Mouse (Mus musculus) ES-E14 (cell line): Measurements from ENCODE around the gene Rbfox2. TPM values are rescaled to one million over a fixed set of nuclear protein-coding genes. Genes with fewer than 3 reads are reported as not detected.
A peak's percentile ranks its signal among the peaks of the same experiment; 100 is the strongest.

Experiments used
- DNase-seq: peaks from one replicate; pipeline ENCODE4 v3.0.0-alpha.2; 2013; ENCODE audit warnings: low read depth, low spot score
- H3K27ac ChIP-seq: 2 replicates; pipeline ENCODE4 v1.5.1; 2012; ENCODE audit warnings: low read depth, mild to moderate bottlenecking, low read length, moderate library complexity, mixed read lengths; ENCODE audit not compliant: poor library complexity, insufficient read depth, severe bottlenecking
- H3K36me3 ChIP-seq: 2 replicates; pipeline ENCODE4 v1.6.1; 2012; ENCODE audit warnings: mild to moderate bottlenecking, low read length, moderate library complexity, mixed read lengths; ENCODE audit not compliant: control insufficient read depth, poor library complexity, insufficient read depth, severe bottlenecking
- H3K4me1 ChIP-seq, 2 experiments: fragments of 150-350 bp in 1 of 2; sonication (generic) in 1 of 2; 2 replicates each; pipeline ENCODE4 v1.6.1; 2012; ENCODE audit warnings: low read length in 2 of 2, mild to moderate bottlenecking in 1 of 2, mixed read lengths in 1 of 2; ENCODE audit not compliant: control insufficient read depth in 2 of 2, insufficient read depth in 2 of 2, poor library complexity in 1 of 2
- H3K4me3 ChIP-seq, 2 experiments: fragments of 150-350 bp in 1 of 2; sonication (generic) in 1 of 2; 2 replicates each; pipeline ENCODE4 v1.5.1; 2012; ENCODE audit warnings: low read length in 2 of 2, low read depth in 1 of 2, mild to moderate bottlenecking in 1 of 2, mixed read lengths in 1 of 2; ENCODE audit not compliant: insufficient read depth in 1 of 2, poor library complexity in 1 of 2, severe bottlenecking in 1 of 2
- H3K9ac ChIP-seq: 2 replicates; pipeline ENCODE4 v1.6.1; 2012; ENCODE audit warnings: low read depth, mild to moderate bottlenecking, low read length, mixed read lengths; ENCODE audit not compliant: poor library complexity, insufficient read depth, severe bottlenecking
- H3K9me3 ChIP-seq: fragments of 150-350 bp; sonication (generic); 2 replicates; pipeline ENCODE4 v1.6.1; 2012; ENCODE audit warnings: low read depth, mild to moderate bottlenecking, low read length; ENCODE audit not compliant: control insufficient read depth, insufficient read depth
- CHD2 ChIP-seq: IDR thresholded peaks from 2 replicates; pipeline ENCODE4 v1.6.1; 2014; ENCODE audit warnings: mild to moderate bottlenecking, low read depth, low read length, inconsistent platforms
- HCFC1 ChIP-seq: IDR thresholded peaks from 2 replicates; pipeline ENCODE4 v1.6.1; 2012; ENCODE audit warnings: low read length, inconsistent platforms, borderline replicate concordance; ENCODE audit not compliant: insufficient read depth
- MAFK ChIP-seq: IDR thresholded peaks from 2 replicates; pipeline ENCODE4 v1.6.1; 2014; ENCODE audit warnings: mild to moderate bottlenecking, low read depth, low read length, inconsistent platforms; ENCODE audit not compliant: insufficient read depth
- ZC3H11A ChIP-seq: IDR thresholded peaks from 2 replicates; pipeline ENCODE4 v1.6.1; 2012; ENCODE audit warnings: low read depth, mild to moderate bottlenecking, inconsistent platforms, low read length, borderline replicate concordance
- ZNF384 ChIP-seq: IDR thresholded peaks from 2 replicates; pipeline ENCODE4 v1.6.1; 2012; ENCODE audit warnings: low read depth, low read length, inconsistent platforms
- in situ Hi-C, 2 experiments: fragments of 600-800 bp; cut with MboI; formaldehyde crosslinking; loops; one replicate each; pipeline ENCODE4 v1.15.1; 2025; ENCODE audit warnings: low sequenced_read_pairs in 2 of 2, inconsistent platforms in 1 of 2; ENCODE audit not compliant: unreplicated experiment in 2 of 2
- total RNA-seq: library from RNA; depleted of rRNA; stranded (reverse); fragments of 300-350 nt; gene quantifications from 2 replicates; pipeline ENCODE4 v1.2.3, GENCODE M21; 2012

Gene Rbfox2
- total RNA-seq, 1 experiment, result 56.4 TPM

- in situ Hi-C loops, result no loop called here
- H3K9ac ChIP-seq, result no peak overlapping the region
- H3K9me3 ChIP-seq, result no peaks in the 10 kb centered on the region
- no peak for TF ChIP-seq ZNF384
- TF ChIP-seq HCFC1, result no peak
- no peak for TF ChIP-seq ZC3H11A
- no peak for TF ChIP-seq CHD2
- TF ChIP-seq MAFK, result no peak
- peaks cover 12 to 14% of the 10 kb centered on the region in 2 experiments for H3K4me1 ChIP-seq
- DNase-seq, result no peak
- H3K36me3 ChIP-seq, result no peaks in the 10 kb centered on the region
- no peak overlapping the region for H3K27ac ChIP-seq
- H3K4me3 ChIP-seq, result no peak overlapping the region
Observed at GRCm38 (mm10) chr15:77219571-77219970, 87.2 kb downstream of the Rbfox2 start.

DNA sequence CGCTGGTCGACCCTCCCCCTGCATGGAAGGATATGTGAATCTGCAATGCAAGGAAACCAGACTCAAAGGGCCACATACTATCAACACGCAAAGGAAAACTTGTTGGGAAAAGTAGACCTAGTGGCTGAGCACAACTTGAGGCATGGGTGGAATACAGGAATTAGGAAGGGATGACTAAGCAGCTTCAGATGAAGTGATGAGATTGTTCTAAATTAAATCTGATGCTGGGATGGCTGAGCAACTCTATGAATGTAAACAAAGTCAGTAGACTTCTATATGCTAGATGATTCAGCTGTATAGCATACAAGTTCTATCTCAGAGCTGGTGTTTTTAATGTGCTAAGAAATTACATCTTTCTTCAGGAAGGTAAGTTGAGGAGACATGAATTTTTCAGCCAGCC is 88.8 kb downstream of the Rbfox2 start:
- H3K27ac ChIP-seq, result 0 out of 2 replicates have a peak overlapping the region, but pooled peaks have one; percentile 3
- TF ChIP-seq CHD2, result no peak
- no peak for TF ChIP-seq ZNF384
- no peak for TF ChIP-seq ZC3H11A
- TF ChIP-seq MAFK, result no peak
- TF ChIP-seq HCFC1, result no peak
- H3K9me3 ChIP-seq, result no peaks in the 10 kb centered on the region
- in situ Hi-C loops, result no loop called here
- H3K36me3 ChIP-seq, result no peaks in the 10 kb centered on the region
- H3K4me1 ChIP-seq, result peaks cover 23 to 24% of the 10 kb centered on the region in 2 experiments
- H3K4me3 ChIP-seq, result no peak overlapping the region
- no peak overlapping the region for H3K9ac ChIP-seq
- DNase-seq, result no peak

DNA sequence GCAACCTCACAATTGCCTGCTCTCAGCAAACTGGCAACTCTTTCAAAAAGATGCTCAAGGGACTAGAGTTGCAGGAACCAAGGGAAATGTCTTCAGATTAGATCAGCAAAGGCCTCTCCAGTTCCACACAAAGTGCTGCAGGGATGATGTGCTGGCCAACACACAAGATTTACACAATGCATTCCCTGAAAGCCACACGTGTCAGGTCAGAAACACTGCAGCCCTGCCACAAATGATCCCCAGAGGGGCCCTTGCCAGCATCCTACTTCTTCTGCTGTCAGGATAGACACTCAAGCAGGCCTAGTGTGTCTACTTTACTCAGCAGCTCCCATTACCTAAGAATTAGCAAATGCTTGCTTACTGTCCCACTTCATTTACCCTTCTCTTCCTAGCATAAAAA is 89.3 kb downstream of the Rbfox2 start:
- Histone ChIP-seq H3K4me3 (no peak overlapping the region), H3K9ac (no peak overlapping the region), H3K4me1 (peaks cover 24 to 25% of the 10 kb centered on the region in 2 experiments), H3K9me3 (no peaks in the 10 kb centered on the region), H3K27ac (no peak overlapping the region), H3K36me3 (no peaks in the 10 kb centered on the region)
- DNase-seq, result no peak
- no peak for TF ChIP-seq MAFK
- no peak for TF ChIP-seq CHD2
- no peak for TF ChIP-seq HCFC1
- no peak for TF ChIP-seq ZNF384
- no peak for TF ChIP-seq ZC3H11A
- in situ Hi-C loops, result no loop called here

DNA sequence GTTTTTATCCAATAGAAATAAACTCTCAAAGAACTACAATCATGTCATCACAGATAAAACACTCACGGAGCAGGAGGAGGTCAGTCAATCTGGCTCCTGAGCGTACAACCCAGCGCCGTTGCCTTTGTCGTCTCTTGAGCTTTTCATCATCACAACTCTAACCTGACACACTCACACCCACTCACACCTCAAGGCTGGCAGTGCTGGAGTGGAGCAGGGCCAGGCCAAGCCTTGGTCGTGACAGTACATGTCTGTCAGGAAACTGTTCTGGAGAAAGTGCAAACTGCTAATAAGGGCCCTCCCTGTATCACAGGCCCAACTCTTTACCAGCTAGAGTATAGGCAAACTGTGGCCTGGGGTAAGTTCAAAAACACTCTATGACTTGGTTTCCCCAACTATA is 90.1 kb downstream of the Rbfox2 start:
- DNase-seq, result no peak
- no peak for TF ChIP-seq MAFK
- no peak for TF ChIP-seq CHD2
- no peak for TF ChIP-seq ZC3H11A
- no peak for TF ChIP-seq HCFC1
- no peak for TF ChIP-seq ZNF384
- no peaks in the 10 kb centered on the region for H3K9me3 ChIP-seq
- H3K27ac ChIP-seq, result no peak overlapping the region
- H3K4me3 ChIP-seq, result no peak overlapping the region
- peaks cover 24 to 25% of the 10 kb centered on the region in 2 experiments for H3K4me1 ChIP-seq
- no peaks in the 10 kb centered on the region for H3K36me3 ChIP-seq
- no peak overlapping the region for H3K9ac ChIP-seq
- in situ Hi-C loops, result no loop called here

DNA sequence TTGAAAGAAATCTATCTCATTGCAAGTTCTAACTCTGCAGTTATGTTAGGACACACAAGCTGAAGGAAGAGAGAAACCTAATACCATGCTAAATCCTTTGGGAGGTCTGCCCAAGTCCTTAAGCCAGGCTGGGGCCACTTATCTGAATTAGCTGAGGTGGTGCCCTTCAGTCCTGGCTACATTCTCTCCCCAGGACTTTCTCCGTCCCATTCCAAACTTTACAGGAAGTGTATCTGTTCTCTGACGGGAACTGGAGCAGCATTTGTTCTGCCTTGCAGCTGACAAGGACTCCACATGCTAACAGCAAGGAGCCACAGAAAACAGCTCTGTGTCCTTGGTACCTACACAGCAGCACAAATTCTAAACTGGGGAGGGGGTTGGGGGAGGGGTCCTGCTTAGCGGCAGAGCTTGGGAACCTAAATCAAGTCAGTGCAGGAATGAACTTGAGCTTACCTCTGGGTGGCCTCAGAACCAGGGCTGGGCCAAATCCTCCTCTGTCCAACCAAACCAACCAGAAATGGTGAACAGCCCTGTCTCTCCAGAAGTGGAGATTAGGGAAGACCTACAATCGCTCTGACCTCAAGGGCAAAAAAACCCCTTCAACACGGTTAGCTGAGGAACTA is 91.5 kb downstream of the Rbfox2 start:
- H3K36me3 ChIP-seq, result no peaks in the 10 kb centered on the region
- H3K4me3 ChIP-seq, result no peak overlapping the region; a peak in 2 of 4 replicates
- DNase-seq, result no peak
- peak overlapping the region; percentile 48 for H3K27ac ChIP-seq
- TF ChIP-seq ZC3H11A (no peak), CHD2 (no peak), HCFC1 (no peak), ZNF384 (no peak), MAFK (no peak)
- no peak overlapping the region for H3K9ac ChIP-seq
- peaks cover 24% of the 10 kb centered on the region in 2 experiments for H3K4me1 ChIP-seq
- no peaks in the 10 kb centered on the region for H3K9me3 ChIP-seq
- in situ Hi-C loops, result no loop called here
